Mouse (Mus musculus) ES-Bruce4 (cell line): Measurements from ENCODE around the gene Zcchc24. TPM values are rescaled to one million over a fixed set of nuclear protein-coding genes. Genes with fewer than 3 reads are reported as not detected.

Experiments used
- H3K27ac ChIP-seq: 2 replicates; pipeline ENCODE4 v1.5.1; 2012; ENCODE audit warnings: low read length, inconsistent platforms; ENCODE audit not compliant: insufficient read depth
- H3K27me3 ChIP-seq: 2 replicates; pipeline ENCODE4 v1.6.1; 2012; ENCODE audit warnings: mild to moderate bottlenecking, low read length, inconsistent platforms; ENCODE audit not compliant: control insufficient read depth, poor library complexity, insufficient read depth, severe bottlenecking
- H3K36me3 ChIP-seq: 2 replicates; pipeline ENCODE4 v1.6.1; 2012; ENCODE audit warnings: inconsistent platforms, mild to moderate bottlenecking, low read length, moderate library complexity; ENCODE audit not compliant: control insufficient read depth, poor library complexity, insufficient read depth, severe bottlenecking
- H3K4me1 ChIP-seq: one replicate; pipeline ENCODE4 v1.8.1; 2011; ENCODE audit warnings: low read length; ENCODE audit not compliant: control insufficient read depth, insufficient read depth
- H3K4me3 ChIP-seq: 2 replicates; pipeline ENCODE4 v1.5.1; 2011; ENCODE audit warnings: low read depth, mild to moderate bottlenecking, low read length
- H3K9ac ChIP-seq: 2 replicates; pipeline ENCODE4 v1.6.1; 2012; ENCODE audit warnings: low read depth, mild to moderate bottlenecking, inconsistent platforms; ENCODE audit not compliant: poor library complexity, severe bottlenecking
- H3K9me3 ChIP-seq: replicated peaks from 2 replicates; pipeline ENCODE4 v1.6.1; 2012; ENCODE audit warnings: mild to moderate bottlenecking, low read length, inconsistent platforms; ENCODE audit not compliant: control insufficient read depth, poor library complexity, insufficient read depth, severe bottlenecking
- CTCF ChIP-seq: IDR thresholded peaks from one replicate; pipeline ENCODE4 v1.8.1; 2011; ENCODE audit warnings: low read depth, low read length
- EP300 ChIP-seq: IDR thresholded peaks from 2 replicates; pipeline ENCODE4 v1.6.1; 2011; ENCODE audit warnings: low read depth, low read length; ENCODE audit not compliant: insufficient read depth
- POLR2A ChIP-seq: IDR thresholded peaks from one replicate; pipeline ENCODE4 v1.8.1; 2011; ENCODE audit warnings: low read length; ENCODE audit not compliant: insufficient read depth
- polyA plus RNA-seq: library from polyadenylated mRNA; stranded (reverse); fragments of >200 nt; gene quantifications from 2 replicates; pipeline ENCODE4 v1.2.4, GENCODE M21; 2011; ENCODE audit warnings: low read depth; ENCODE audit not compliant: missing spikeins, insufficient read depth, insufficient read length

Zcchc24 gene
- polyA plus RNA-seq, 1 experiment, result 9.0 TPM

DNA sequence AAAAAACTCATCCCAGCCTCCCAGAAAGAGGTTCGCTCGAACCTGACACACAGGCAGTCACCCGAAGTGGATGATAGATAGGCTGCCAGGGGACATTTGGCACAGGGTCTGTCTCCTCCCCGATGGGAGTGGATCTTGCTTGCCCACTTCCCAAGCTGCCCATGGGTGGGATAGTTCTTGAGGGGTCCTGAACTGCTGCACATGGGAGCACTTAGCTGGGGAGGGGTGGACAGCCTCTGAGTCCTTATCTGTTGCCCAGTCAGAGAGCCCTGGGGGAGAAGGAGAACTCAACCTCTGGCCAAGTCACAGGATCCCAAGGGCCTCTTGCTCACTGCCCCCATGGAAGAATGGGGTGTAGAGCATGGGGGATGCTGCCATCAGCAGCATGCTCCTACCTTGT is 13.3 kb downstream of the Zcchc24 start:
- Histone ChIP-seq H3K27ac (no peak overlapping the region), H3K4me3 (no peak overlapping the region), H3K4me1 (peaks cover 4% of the 10 kb centered on the region), H3K27me3 (no peaks in the 10 kb centered on the region), H3K9me3 (no peaks in the 10 kb centered on the region), H3K9ac (no peak overlapping the region), H3K36me3 (no peaks in the 10 kb centered on the region)
- TF ChIP-seq CTCF, result no peak

GRCm38 (mm10) chr14:25754531-25755484 is 14.0 kb downstream of the Zcchc24 start:
- Histone ChIP-seq H3K27me3 (no peaks in the 10 kb centered on the region), H3K4me3 (no peak overlapping the region), H3K9me3 (no peaks in the 10 kb centered on the region), H3K36me3 (no peaks in the 10 kb centered on the region), H3K9ac (no peak overlapping the region), H3K4me1 (peaks cover 4% of the 10 kb centered on the region), H3K27ac (no peak overlapping the region)
- TF ChIP-seq EP300, result no peak; the same call in 1 of the 2 replicates
- no peak for TF ChIP-seq POLR2A
- no peak for TF ChIP-seq CTCF

DNA sequence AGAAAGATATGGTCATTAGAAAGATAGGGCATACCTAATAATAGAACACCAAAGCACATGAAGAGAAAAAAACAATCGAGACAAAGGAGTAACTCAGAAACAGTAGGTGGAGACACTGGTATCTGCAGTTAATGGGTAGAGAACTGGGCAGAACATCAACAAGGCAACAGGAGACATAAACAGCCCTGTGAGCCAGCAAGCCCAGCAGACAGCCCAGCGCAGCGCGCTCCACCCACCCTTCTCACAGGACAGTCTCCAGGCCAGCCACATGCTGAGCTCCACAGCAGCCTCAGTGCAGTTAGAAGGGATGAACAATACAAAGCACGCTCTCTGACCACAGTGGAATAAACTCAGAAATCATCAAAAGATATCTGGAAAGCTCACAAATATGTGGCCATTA is 15.8 kb downstream of the Zcchc24 start:
- TF ChIP-seq CTCF, result no peak
- TF ChIP-seq EP300, result no peak
- no peak for TF ChIP-seq POLR2A
- H3K4me1 ChIP-seq, result peaks cover 4% of the 10 kb centered on the region
- H3K9me3 ChIP-seq, result no peaks in the 10 kb centered on the region
- no peak overlapping the region for H3K27ac ChIP-seq
- H3K9ac ChIP-seq, result no peak overlapping the region
- H3K4me3 ChIP-seq, result no peak overlapping the region
- no peaks in the 10 kb centered on the region for H3K27me3 ChIP-seq
- H3K36me3 ChIP-seq, result no peaks in the 10 kb centered on the region

DNA sequence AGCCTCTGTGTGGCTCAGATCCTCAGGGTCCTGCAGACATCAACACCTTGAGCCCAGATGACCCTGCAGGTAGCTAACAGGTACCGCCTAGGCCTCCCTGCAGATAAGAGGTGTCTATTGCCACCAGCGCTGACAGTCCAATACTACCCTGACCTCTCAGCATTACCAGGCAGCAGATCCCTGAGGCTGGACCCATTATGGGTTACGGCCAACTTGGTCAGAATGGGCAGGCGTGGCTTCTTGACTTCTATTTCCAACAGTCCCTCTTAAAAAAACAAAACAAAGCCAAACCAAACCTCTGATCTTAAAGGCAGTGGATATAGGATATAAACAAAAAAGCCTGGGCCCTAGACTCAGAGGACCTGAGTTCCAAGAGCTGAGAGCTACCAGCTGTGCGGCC is 17.8 kb downstream of the Zcchc24 start:
- TF ChIP-seq CTCF (no peak), POLR2A (no peak), EP300 (no peak)
- Histone ChIP-seq H3K36me3 (no peaks in the 10 kb centered on the region), H3K27me3 (no peaks in the 10 kb centered on the region), H3K9me3 (no peaks in the 10 kb centered on the region), H3K4me1 (peaks cover 4% of the 10 kb centered on the region), H3K4me3 (no peak overlapping the region), H3K9ac (no peak overlapping the region), H3K27ac (no peak overlapping the region)

- H3K9me3 ChIP-seq, result no peaks in the 10 kb centered on the region
- H3K27me3 ChIP-seq, result no peaks in the 10 kb centered on the region
- H3K4me3 ChIP-seq, result no peak overlapping the region
- H3K27ac ChIP-seq, result no peak overlapping the region
- no peaks in the 10 kb centered on the region for H3K36me3 ChIP-seq
- peaks cover 4% of the 10 kb centered on the region for H3K4me1 ChIP-seq
- no peak overlapping the region for H3K9ac ChIP-seq
- TF ChIP-seq CTCF, result no peak
- no peak for TF ChIP-seq EP300
- TF ChIP-seq POLR2A, result no peak
Measured at GRCm38 (mm10) chr14:25750448-25751015, 18.3 kb downstream of the Zcchc24 start.
